Mouse (Mus musculus) heart, postnatal 0 days (tissue): ENCODE measurements around the gene Scube3.

Experiments used
- CTCF ChIP-seq: IDR thresholded peaks from 2 replicates; pipeline ENCODE4 v1.5.1; 2016; ENCODE audit warnings: antibody characterized with exemption, control low read depth, low read depth
- EP300 ChIP-seq: IDR thresholded peaks from 2 replicates; pipeline ENCODE4 v1.6.1; 2016; ENCODE audit warnings: antibody characterized with exemption, low read depth

GRCm38 (mm10) chr17:28163666-28164065 is 21.7 kb downstream of the Scube3 start:
- peak; percentile 93 for TF ChIP-seq CTCF
- no peak for TF ChIP-seq EP300
